8 mouse cellular contexts compared by ENCODE assay signal in the genomic region with DNA sequence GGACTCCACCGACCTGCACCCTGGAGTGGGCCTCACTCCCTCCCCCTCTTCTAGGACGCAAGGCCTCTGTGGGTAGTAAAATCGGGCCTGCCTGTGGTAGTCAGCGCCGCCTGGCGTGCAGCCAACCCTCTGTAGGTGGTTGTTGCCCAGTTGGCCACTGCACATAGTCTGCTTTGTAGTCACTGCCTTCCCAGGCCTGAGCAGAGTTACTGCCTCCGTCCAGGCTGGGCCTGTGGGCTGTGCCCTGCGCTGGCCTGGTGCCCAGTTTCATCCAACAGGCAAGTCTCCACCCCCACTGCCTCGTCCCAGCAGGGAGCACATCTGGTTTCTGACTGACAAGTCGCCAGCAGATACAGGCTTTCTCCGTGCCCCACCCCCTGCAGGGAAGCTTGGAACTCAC. TPM values are rescaled to one million over a fixed set of nuclear protein-coding genes. Genes with fewer than 3 reads are reported as not detected.
DNase-seq lines count a peak whose midpoint lies in the region; ATAC-seq and TF ChIP-seq lines count a peak whose summit lies in the region.

No protein-coding gene starts in this region.

- intact Hi-C loops in gastrocnemius, adult 2 months (cut with DNase I), result no loop called here

- H3K4me2 ChIP-seq in hindbrain, postnatal 0 days (ENCODE audit: low read depth, low read length), result no peak overlapping the region

- DNase-seq in adrenal gland, adult 18-20 months (ENCODE audit: low spot score in 2 of 2), result peak; percentile 45 to 59
- peak; percentile 80 to 83 for DNase-seq in cerebellum, postnatal 14 days
- DNase-seq in gastrocnemius, adult 2 months, result peak; percentile 67
- peak; percentile 79 for DNase-seq in hindbrain, postnatal 0 days (ENCODE audit: low spot score)
- peak; percentile 61 for DNase-seq in left cerebral cortex, adult 11 months (ENCODE audit: low spot score)
- peak; percentile 59 to 79 for DNase-seq in lung, postnatal 4 days
- DNase-seq in spleen, postnatal 4 days (ENCODE audit: low spot score in 2 of 2), result peak; percentile 74 to 82
- no peak for DNase-seq in yolk sac, embryonic 10.5 days (ENCODE audit: low spot score)

- no peak overlapping the region for H3K9ac ChIP-seq in hindbrain, postnatal 0 days (replicated peaks; ENCODE audit: low read length)

- H3K4me3 ChIP-seq in gastrocnemius, adult 2 months, result no peak overlapping the region
- no peak overlapping the region for H3K4me3 ChIP-seq in hindbrain, postnatal 0 days (ENCODE audit: low read length)

- no peak overlapping the region for H3K27ac ChIP-seq in gastrocnemius, adult 2 months
- H3K27ac ChIP-seq in hindbrain, postnatal 0 days, result no peak overlapping the region

- H3K4me1 ChIP-seq in hindbrain, postnatal 0 days (ENCODE audit: insufficient read depth, low read length), result 0 out of 2 replicates have a peak, but pooled peaks cover 11% of the 10 kb centered on the region

- H3K9me3 ChIP-seq in hindbrain, postnatal 0 days (ENCODE audit: low read length), result no peaks in the 10 kb centered on the region

- no peaks in the 10 kb centered on the region for H3K27me3 ChIP-seq in hindbrain, postnatal 0 days (ENCODE audit: insufficient read depth, low read length)

- no peak for TF ChIP-seq CTCF in gastrocnemius, adult 2 months (IDR thresholded peaks at IDR 0.05)
- no peak for TF ChIP-seq CTCF in hindbrain, postnatal 0 days (IDR thresholded peaks at IDR 0.05; ENCODE audit: low read depth)

- WGBS in hindbrain, postnatal 0 days, result 17% methylated on average over 11 of the region's 11 CpGs

- peak; percentile 79 for ATAC-seq in hindbrain, postnatal 0 days

- H3K36me3 ChIP-seq in hindbrain, postnatal 0 days (ENCODE audit: insufficient read depth, low read length), result peaks cover 4% of the 10 kb centered on the region; the same call in 1 of the 2 replicates

RNA-seq across cellular contexts. Expression of a gene that starts 54.8 kb away (rescaled TPM):
- 10 to 100 TPM; 33.7 to 41.3 TPM for total RNA-seq in adrenal gland, adult 18-20 months (2021)
- 10 to 100 TPM; 15.8 to 18.3 TPM for total RNA-seq in gastrocnemius, adult 2 months (2021)
- 36.5 and 50.2 TPM in 2 replicates for total RNA-seq in hindbrain, postnatal 0 days (2014; rRNA removed)
- 12.6 and 12.8 TPM in 2 replicates for polyA plus RNA-seq in hindbrain, postnatal 0 days (2015; fragmentation: Nextera tagmentation; extraction: Ambion mirVana)
